Mouse (Mus musculus): ENCODE data around the gene Hist1h2af. TPM values are rescaled to one million over a fixed set of nuclear protein-coding genes. Genes with fewer than 3 reads are reported as not detected.
"Not testable (repeated sequence)": the region's sequence is repeated elsewhere in the genome, so short reads cannot be mapped to it uniquely, and the experiment has no call there.

The Hist1h2af gene
- polyA plus RNA-seq (2014; fragmentation: Nextera tagmentation; extraction: Ambion mirVana): 5.1 and 7.9 TPM in 2 replicates

GRCm38 (mm10) chr13:23533560-23534367, at the start of gene Hist1h2af:
Gene Hist1h2af (plus strand): TSS chr13:23533906.
- under 1% methylated on average over 23 of the region's 53 CpGs for WGBS
- H3K4me2 ChIP-seq (ENCODE audit: low read depth, severe bottlenecking): peak within 1 kb of the TSS; percentile 75
- DNase-seq (ENCODE audit: low spot score) (peak; percentile 87), ATAC-seq (ENCODE audit: insufficient number of reproducible peaks, low FRiP score, low TSS enrichment, low read depth) (peak; percentile 53; the same call in 1 of the 2 replicates)
- H3K27me3 ChIP-seq (ENCODE audit: control insufficient read depth, insufficient read depth, low read length); H3K9me3 ChIP-seq (ENCODE audit: control insufficient read depth, low read length); H3K36me3 ChIP-seq (ENCODE audit: control insufficient read depth, insufficient read depth, low read length): not testable (repeated sequence)
- H3K4me3 ChIP-seq (ENCODE audit: low read depth, low read length): peak within 1 kb of the TSS; percentile 47
- H3K4me1 ChIP-seq (ENCODE audit: control insufficient read depth, insufficient read depth, low read length): peaks cover 15% of the 10 kb centered on the region
- peak within 1 kb of the TSS; percentile 84 for H3K9ac ChIP-seq (ENCODE audit: low read length)
- peak within 1 kb of the TSS; percentile 94 for H3K27ac ChIP-seq (replicated peaks; ENCODE audit: low read depth, low read length)

- WGBS: 31% methylated on average over 5 of the region's 5 CpGs
- no peak overlapping the region for H3K4me3 ChIP-seq (ENCODE audit: low read depth, low read length)
- no peak for ATAC-seq (ENCODE audit: insufficient number of reproducible peaks, low FRiP score, low TSS enrichment, low read depth)
- H3K27me3 ChIP-seq (ENCODE audit: control insufficient read depth, insufficient read depth, low read length): no peaks in the 10 kb centered on the region
- H3K9me3 ChIP-seq (ENCODE audit: control insufficient read depth, low read length): no peaks in the 10 kb centered on the region
- H3K9ac ChIP-seq (ENCODE audit: low read length): no peak overlapping the region
- H3K27ac ChIP-seq (replicated peaks; ENCODE audit: low read depth, low read length): no peak overlapping the region
- no peaks in the 10 kb centered on the region for H3K36me3 ChIP-seq (ENCODE audit: control insufficient read depth, insufficient read depth, low read length)
- DNase-seq (ENCODE audit: low spot score): no peak
- H3K4me2 ChIP-seq (ENCODE audit: low read depth, severe bottlenecking): no peak overlapping the region
- H3K4me1 ChIP-seq (ENCODE audit: control insufficient read depth, insufficient read depth, low read length): no peaks in the 10 kb centered on the region; the same call in 1 of the 2 replicates
These were observed 48.4 kb upstream of the Hist1h2af start for GRCm38 (mm10) chr13:23485271-23485670.

GRCm38 (mm10) chr13:23488400-23489322, 45.0 kb upstream of the Hist1h2af start, which contains the start of gene Btn2a2:
Gene Btn2a2 (minus strand): TSS chr13:23488857.
- 2% methylated on average over 13 of the region's 14 CpGs for WGBS
- ATAC-seq (ENCODE audit: insufficient number of reproducible peaks, low FRiP score, low TSS enrichment, low read depth) (peak; percentile 95), DNase-seq (ENCODE audit: low spot score) (peak; percentile 81)
- peak within 1 kb of the TSS; percentile 21 for H3K4me3 ChIP-seq (ENCODE audit: low read depth, low read length)
- H3K27me3 ChIP-seq (ENCODE audit: control insufficient read depth, insufficient read depth, low read length): no peaks in the 10 kb centered on the region
- H3K9ac ChIP-seq (ENCODE audit: low read length): 0 out of 2 replicates have a peak within 1 kb of the TSS, but pooled peaks have one; percentile 27
- H3K4me1 ChIP-seq (ENCODE audit: control insufficient read depth, insufficient read depth, low read length): no peaks in the 10 kb centered on the region; the same call in 1 of the 2 replicates
- H3K9me3 ChIP-seq (ENCODE audit: control insufficient read depth, low read length): no peaks in the 10 kb centered on the region
- H3K27ac ChIP-seq (replicated peaks; ENCODE audit: low read depth, low read length): no peak within 1 kb of the TSS
- no peaks in the 10 kb centered on the region for H3K36me3 ChIP-seq (ENCODE audit: control insufficient read depth, insufficient read depth, low read length)
- H3K4me2 ChIP-seq (ENCODE audit: low read depth, severe bottlenecking): peak within 1 kb of the TSS; percentile 46

DNA sequence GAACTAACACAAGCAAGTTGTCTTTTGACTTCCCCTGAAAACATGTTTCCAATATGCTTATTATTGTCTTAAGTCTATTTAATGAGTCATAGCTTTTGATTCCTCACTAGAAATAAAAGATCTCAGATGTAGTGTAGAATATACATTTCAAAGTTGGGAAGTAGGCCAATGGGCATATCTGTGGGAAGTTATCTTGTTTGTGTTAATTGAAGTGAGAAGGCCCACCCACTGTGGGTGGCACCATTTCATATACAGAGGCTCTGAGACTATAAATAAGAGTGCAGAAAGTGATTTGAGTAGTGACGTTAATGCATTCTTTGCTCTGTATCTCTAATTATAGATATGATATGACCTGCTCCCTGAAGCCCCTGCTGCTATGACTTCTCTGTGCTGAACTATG, 42.8 kb upstream of the Hist1h2af start:
- no peak for ATAC-seq (ENCODE audit: insufficient number of reproducible peaks, low FRiP score, low TSS enrichment, low read depth)
- H3K27me3 ChIP-seq (ENCODE audit: control insufficient read depth, insufficient read depth, low read length): no peaks in the 10 kb centered on the region
- no peak overlapping the region for H3K9ac ChIP-seq (ENCODE audit: low read length)
- H3K4me2 ChIP-seq (ENCODE audit: low read depth, severe bottlenecking): no peak overlapping the region
- H3K4me1 ChIP-seq (ENCODE audit: control insufficient read depth, insufficient read depth, low read length): no peaks in the 10 kb centered on the region; the same call in 1 of the 2 replicates
- H3K9me3 ChIP-seq (ENCODE audit: control insufficient read depth, low read length): no peaks in the 10 kb centered on the region
- no peak overlapping the region for H3K4me3 ChIP-seq (ENCODE audit: low read depth, low read length)
- 53% methylated on average over 1 of the region's 1 CpGs for WGBS
- no peaks in the 10 kb centered on the region for H3K36me3 ChIP-seq (ENCODE audit: control insufficient read depth, insufficient read depth, low read length)
- no peak overlapping the region for H3K27ac ChIP-seq (replicated peaks; ENCODE audit: low read depth, low read length)
- no peak for DNase-seq (ENCODE audit: low spot score)

GRCm38 (mm10) chr13:23491263-23491662, 42.4 kb upstream of the Hist1h2af start:
- Histone ChIP-seq H3K9ac (ENCODE audit: low read length) (no peak overlapping the region), H3K27me3 (ENCODE audit: control insufficient read depth, insufficient read depth, low read length) (no peaks in the 10 kb centered on the region), H3K9me3 (ENCODE audit: control insufficient read depth, low read length) (no peaks in the 10 kb centered on the region), H3K4me2 (ENCODE audit: low read depth, severe bottlenecking) (no peak overlapping the region), H3K4me3 (ENCODE audit: low read depth, low read length) (no peak overlapping the region), H3K4me1 (ENCODE audit: control insufficient read depth, insufficient read depth, low read length) (no peaks in the 10 kb centered on the region; the same call in 1 of the 2 replicates), H3K27ac (replicated peaks; ENCODE audit: low read depth, low read length) (no peak overlapping the region), H3K36me3 (ENCODE audit: control insufficient read depth, insufficient read depth, low read length) (no peaks in the 10 kb centered on the region)
- no peak for DNase-seq (ENCODE audit: low spot score)
- ATAC-seq (ENCODE audit: insufficient number of reproducible peaks, low FRiP score, low TSS enrichment, low read depth): no peak
- 21% methylated on average over 1 of the region's 1 CpGs for WGBS

DNA sequence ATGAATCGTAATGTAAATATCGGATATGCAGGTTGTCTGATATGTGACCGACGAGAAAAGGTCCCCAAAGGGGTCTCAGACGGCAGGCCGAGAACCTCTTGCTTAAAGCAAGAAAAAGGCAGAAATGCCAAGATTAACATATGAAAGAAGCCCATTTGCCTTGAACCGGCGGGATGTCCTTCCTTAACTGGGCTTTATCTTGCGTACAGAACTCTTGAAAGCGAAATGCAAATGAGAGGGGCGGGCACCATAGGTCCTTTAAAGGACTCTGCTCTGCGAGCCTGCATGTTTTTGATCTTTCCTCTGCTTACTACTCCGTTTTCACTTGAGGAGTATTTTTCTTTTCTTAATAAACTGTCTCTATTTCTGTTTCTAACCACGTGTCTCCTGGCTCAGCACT, 41.7 kb upstream of the Hist1h2af start:
- no peaks in the 10 kb centered on the region for H3K9me3 ChIP-seq (ENCODE audit: control insufficient read depth, low read length)
- no peak overlapping the region for H3K9ac ChIP-seq (ENCODE audit: low read length)
- no peaks in the 10 kb centered on the region; the same call in 1 of the 2 replicates for H3K4me1 ChIP-seq (ENCODE audit: control insufficient read depth, insufficient read depth, low read length)
- no peaks in the 10 kb centered on the region for H3K27me3 ChIP-seq (ENCODE audit: control insufficient read depth, insufficient read depth, low read length)
- H3K27ac ChIP-seq (replicated peaks; ENCODE audit: low read depth, low read length): no peak overlapping the region
- peak overlapping the region; percentile 27; the same call in 1 of the 2 replicates for H3K4me2 ChIP-seq (ENCODE audit: low read depth, severe bottlenecking)
- WGBS: 10% methylated on average over 14 of the region's 14 CpGs
- no peak overlapping the region for H3K4me3 ChIP-seq (ENCODE audit: low read depth, low read length)
- no peak for ATAC-seq (ENCODE audit: insufficient number of reproducible peaks, low FRiP score, low TSS enrichment, low read depth)
- DNase-seq (ENCODE audit: low spot score): no peak
- H3K36me3 ChIP-seq (ENCODE audit: control insufficient read depth, insufficient read depth, low read length): no peaks in the 10 kb centered on the region

GRCm38 (mm10) chr13:23495526-23495925, 38.2 kb upstream of the Hist1h2af start:
- 77% methylated on average over 6 of the region's 6 CpGs for WGBS
- no peaks in the 10 kb centered on the region for H3K36me3 ChIP-seq (ENCODE audit: control insufficient read depth, insufficient read depth, low read length)
- H3K27me3 ChIP-seq (ENCODE audit: control insufficient read depth, insufficient read depth, low read length): no peaks in the 10 kb centered on the region
- peaks cover 4% of the 10 kb centered on the region; the same call in 1 of the 2 replicates for H3K4me1 ChIP-seq (ENCODE audit: control insufficient read depth, insufficient read depth, low read length)
- H3K4me2 ChIP-seq (ENCODE audit: low read depth, severe bottlenecking): no peak overlapping the region
- no peak overlapping the region for H3K27ac ChIP-seq (replicated peaks; ENCODE audit: low read depth, low read length)
- no peaks in the 10 kb centered on the region for H3K9me3 ChIP-seq (ENCODE audit: control insufficient read depth, low read length)
- ATAC-seq (ENCODE audit: insufficient number of reproducible peaks, low FRiP score, low TSS enrichment, low read depth): no peak
- H3K4me3 ChIP-seq (ENCODE audit: low read depth, low read length): no peak overlapping the region
- H3K9ac ChIP-seq (ENCODE audit: low read length): no peak overlapping the region
- DNase-seq (ENCODE audit: low spot score): no peak
